Mouse (Mus musculus) MEL (cell line): ENCODE measurements around the gene Plau. TPM values are rescaled to one million over a fixed set of nuclear protein-coding genes. Genes with fewer than 3 reads are reported as not detected.

ENCODE experiments used
- DNase-seq: peaks from one replicate; pipeline ENCODE4 v3.0.0; 2011; ENCODE audit warnings: low read depth, low spot score
- H3K27ac ChIP-seq: 2 replicates; pipeline ENCODE4 v1.5.1; 2012; ENCODE audit warnings: low read depth, mild to moderate bottlenecking, control low read depth, low read length, moderate library complexity; ENCODE audit not compliant: control insufficient read depth
- H3K27me3 ChIP-seq, 2 experiments: fragments of 150-350 bp in 1 of 2; sonication (generic) in 1 of 2; 2 replicates each; pipeline ENCODE4 v1.6.1; 2012; ENCODE audit warnings: low read length in 2 of 2, mild to moderate bottlenecking in 2 of 2, improper control_type of control experiment in 1 of 2, moderate library complexity in 1 of 2; ENCODE audit not compliant: insufficient read depth in 2 of 2, control insufficient read depth in 1 of 2
- H3K36me3 ChIP-seq, 2 experiments: 2 replicates each; pipeline ENCODE4 v1.6.1; 2012 to 2014; ENCODE audit warnings: low read length in 2 of 2, improper control_type of control experiment in 1 of 2, inconsistent platforms in 1 of 2, mild to moderate bottlenecking in 1 of 2; ENCODE audit not compliant: insufficient read depth in 2 of 2, control insufficient read depth in 1 of 2
- H3K4me1 ChIP-seq, 2 experiments: fragments of 150-350 bp in 1 of 2; sonication (generic) in 1 of 2; 2 replicates each; pipeline ENCODE4 v1.6.1; 2012; ENCODE audit warnings: low read length in 2 of 2, improper control_type of control experiment in 1 of 2, mild to moderate bottlenecking in 1 of 2; ENCODE audit not compliant: insufficient read depth in 2 of 2, control insufficient read depth in 1 of 2
- H3K4me3 ChIP-seq, 2 experiments: fragments of 150-350 bp in 1 of 2; sonication (generic) in 1 of 2; 2 replicates each; pipeline ENCODE4 v1.5.1; 2012; ENCODE audit warnings: low read depth in 2 of 2, low read length in 2 of 2, mild to moderate bottlenecking in 2 of 2, moderate library complexity in 2 of 2, control low read depth in 1 of 2, improper control_type of control experiment in 1 of 2; ENCODE audit not compliant: control insufficient read depth in 1 of 2, insufficient read depth in 1 of 2
- H3K79me2 ChIP-seq: 2 replicates; pipeline ENCODE4 v1.6.1; 2012; ENCODE audit warnings: mild to moderate bottlenecking, low read length, moderate library complexity; ENCODE audit not compliant: control insufficient read depth, poor library complexity, insufficient read depth
- H3K9ac ChIP-seq: 2 replicates; pipeline ENCODE4 v1.6.1; 2012; ENCODE audit warnings: low read depth, mild to moderate bottlenecking, control low read depth, low read length, moderate library complexity; ENCODE audit not compliant: control insufficient read depth, poor library complexity, severe bottlenecking
- H3K9me3 ChIP-seq: fragments of 150-350 bp; sonication (generic); replicated peaks from 2 replicates; pipeline ENCODE4 v1.6.1; 2012; ENCODE audit warnings: mild to moderate bottlenecking, low read length, improper control_type of control experiment, moderate library complexity; ENCODE audit not compliant: insufficient read depth
- BHLHE40 ChIP-seq: IDR thresholded peaks from 2 replicates; pipeline ENCODE4 v1.6.1; 2012; ENCODE audit warnings: low read depth, mild to moderate bottlenecking, inconsistent platforms, low read length, improper control_type of control experiment, borderline replicate concordance
- CTCF ChIP-seq, 3 experiments: IDR thresholded peaks in 2 of 3; conservative IDR thresholded peaks in 1 of 3; 2 replicates each; pipeline ENCODE4 v1.5.1; 2011 to 2012; ENCODE audit warnings: low read length in 3 of 3, low read depth in 2 of 3, mild to moderate bottlenecking in 2 of 3, improper control_type of control experiment in 1 of 3, inconsistent platforms in 1 of 3, mixed read lengths in 1 of 3, moderate library complexity in 1 of 3; ENCODE audit not compliant: control insufficient read depth in 1 of 3, insufficient read depth in 1 of 3, poor library complexity in 1 of 3, severe bottlenecking in 1 of 3
- ELF1 ChIP-seq: IDR thresholded peaks from 2 replicates; pipeline ENCODE4 v1.6.1; 2014; ENCODE audit warnings: low read depth, mild to moderate bottlenecking, inconsistent platforms, low read length, improper control_type of control experiment, moderate library complexity
- ETS1 ChIP-seq: IDR thresholded peaks from 2 replicates; pipeline ENCODE4 v1.6.1; 2012; ENCODE audit warnings: low read depth, mild to moderate bottlenecking, inconsistent platforms, low read length, improper control_type of control experiment, moderate library complexity
- JUND ChIP-seq: IDR thresholded peaks from 2 replicates; pipeline ENCODE4 v1.6.1; 2011; ENCODE audit warnings: low read depth, mild to moderate bottlenecking, improper control_type of control experiment, low read length
- MAFK ChIP-seq: IDR thresholded peaks from 2 replicates; pipeline ENCODE4 v1.6.1; 2011; ENCODE audit warnings: low read depth, mild to moderate bottlenecking, low read length, improper control_type of control experiment, borderline replicate concordance
- MAX ChIP-seq: IDR thresholded peaks from 2 replicates; pipeline ENCODE4 v1.6.1; 2011; ENCODE audit warnings: low read length, improper control_type of control experiment
- MEF2A ChIP-seq: IDR thresholded peaks from 2 replicates; pipeline ENCODE4 v1.6.1; 2014; ENCODE audit warnings: low read depth, mild to moderate bottlenecking, inconsistent platforms, low read length, improper control_type of control experiment; ENCODE audit not compliant: poor library complexity, insufficient replicate concordance, severe bottlenecking; ENCODE audit errors: extremely low read depth
- MYC ChIP-seq: IDR thresholded peaks from 2 replicates; pipeline ENCODE4 v1.6.1; 2011; ENCODE audit warnings: low read depth, mild to moderate bottlenecking, low read length, improper control_type of control experiment, moderate library complexity
- NELFE ChIP-seq: IDR thresholded peaks from 2 replicates; pipeline ENCODE4 v1.6.1; 2011; ENCODE audit warnings: low read depth, low read length, improper control_type of control experiment
- RAD21 ChIP-seq: IDR thresholded peaks from 2 replicates; pipeline ENCODE4 v1.6.1; 2011; ENCODE audit warnings: mild to moderate bottlenecking, low read depth, low read length, improper control_type of control experiment
- SIN3A ChIP-seq: IDR thresholded peaks from 2 replicates; pipeline ENCODE4 v1.6.1; 2012; ENCODE audit warnings: low read length, improper control_type of control experiment, inconsistent platforms
- SMC3 ChIP-seq: IDR thresholded peaks from 2 replicates; pipeline ENCODE4 v1.6.1; 2011; ENCODE audit warnings: low read depth, low read length, improper control_type of control experiment
- TBP ChIP-seq: IDR thresholded peaks from 2 replicates; pipeline ENCODE4 v1.8.0; 2011; ENCODE audit warnings: low read depth, low read length, improper control_type of control experiment
- ZC3H11A ChIP-seq: IDR thresholded peaks from 2 replicates; pipeline ENCODE4 v1.6.1; 2012; ENCODE audit warnings: low read depth, mild to moderate bottlenecking, inconsistent platforms, low read length, improper control_type of control experiment
- ZNF384 ChIP-seq: IDR thresholded peaks from 2 replicates; pipeline ENCODE4 v1.6.1; 2012; ENCODE audit warnings: low read depth, mild to moderate bottlenecking, inconsistent platforms, low read length, improper control_type of control experiment
- polyA plus RNA-seq, 2 experiments: library from polyadenylated mRNA; stranded (reverse) in 1 of 2; unstranded in 1 of 2; fragments of >175 nt in 1 of 2; fragments of >200 nt in 1 of 2; gene quantifications; 2 replicates each; pipeline versions ENCODE4 v1.2.1 to v1.2.4; 2012; ENCODE audit warnings: low replicate concordance in 2 of 2, low read depth in 1 of 2; ENCODE audit not compliant: insufficient read length in 2 of 2, insufficient read depth in 1 of 2, missing spikeins in 1 of 2
- total RNA-seq: library from RNA; depleted of rRNA; stranded (reverse); fragments of 300-350 nt; gene quantifications from 2 replicates; pipeline ENCODE4 v1.2.3, GENCODE M21; 2012

The Plau gene
- total and polyA plus RNA-seq, 3 experiments = 0.04 TPM; not detected in 2

GRCm38 (mm10) chr14:20803606-20803938 lies 32.9 kb upstream of the Plau start:
- peak; percentile 83 for DNase-seq
- H3K4me3 ChIP-seq = no peak overlapping the region
- H3K79me2 ChIP-seq = no peaks in the 10 kb centered on the region
- H3K27ac ChIP-seq = no peak overlapping the region
- no peak overlapping the region for H3K9ac ChIP-seq
- peaks cover 0 to 3% of the 10 kb centered on the region in 2 experiments; a peak in 1 of 4 replicates for H3K4me1 ChIP-seq
- peaks cover 2 to 4% of the 10 kb centered on the region in 2 experiments for H3K27me3 ChIP-seq
- TF ChIP-seq SMC3 = peak; percentile 97
- TF ChIP-seq RAD21 = peak; percentile 97
- TF ChIP-seq BHLHE40 = no peak
- no peak for TF ChIP-seq ZNF384
- peak; percentile 96 to 98 (median 98) for TF ChIP-seq CTCF (IDR thresholded peaks at IDR 0.05 in 2 of 3, conservative IDR thresholded peaks at IDR 0.05 in 1 of 3; ENCODE audit: control insufficient read depth in 1 of 3, insufficient read depth in 1 of 3, low read depth in 2 of 3, low read length in 3 of 3, poor library complexity in 1 of 3, severe bottlenecking in 1 of 3)
- no peak for TF ChIP-seq MYC
- TF ChIP-seq ZC3H11A = peak; percentile 97
- TF ChIP-seq MEF2A = no peak
- H3K36me3 ChIP-seq = no peaks in the 10 kb centered on the region
- H3K9me3 ChIP-seq = no peaks in the 10 kb centered on the region

GRCm38 (mm10) chr14:20804481-20804880 lies 32.0 kb upstream of the Plau start:
- no peaks in the 10 kb centered on the region for H3K9me3 ChIP-seq
- H3K36me3 ChIP-seq = no peaks in the 10 kb centered on the region
- H3K9ac ChIP-seq = no peak overlapping the region
- H3K27me3 ChIP-seq = peaks cover 2 to 4% of the 10 kb centered on the region in 2 experiments
- no peaks in the 10 kb centered on the region for H3K79me2 ChIP-seq
- H3K4me1 ChIP-seq = peaks cover 0 to 2% of the 10 kb centered on the region in 2 experiments; a peak in 1 of 4 replicates
- H3K4me3 ChIP-seq = no peak overlapping the region
- DNase-seq = no peak
- no peak for TF ChIP-seq ELF1
- TF ChIP-seq JUND = no peak
- no peak for TF ChIP-seq NELFE
- no peak for TF ChIP-seq SIN3A
- no peak for TF ChIP-seq ETS1
- no peak for TF ChIP-seq MAX
- TF ChIP-seq TBP = no peak
- TF ChIP-seq MAFK = no peak
- no peak overlapping the region for H3K27ac ChIP-seq
